Mouse (Mus musculus) forebrain, embryonic 11.5 days (tissue): Measurements from ENCODE around the gene Eef2kmt. TPM values are rescaled to one million over a fixed set of nuclear protein-coding genes. Genes with fewer than 3 reads are reported as not detected.

Source experiments
- ATAC-seq: fragments of 200-750 bp; cut with Nextera tagmentation; replicated peaks from 2 replicates; pipeline ENCODE4 v1.8.0; 2017; ENCODE audit warnings: moderate TSS enrichment; ENCODE audit not compliant: low FRiP score
- DNase-seq: peaks from one replicate; pipeline ENCODE4 v3.0.0-alpha.2; 2017; ENCODE audit warnings: low spot score
- H3K27ac ChIP-seq: fragments of 300-500 bp; sonication (generic); 2 replicates; pipeline ENCODE4 v1.5.1; 2014; ENCODE audit warnings: low read depth, low read length
- H3K27me3 ChIP-seq: fragments of 300-500 bp; sonication (generic); 2 replicates; pipeline ENCODE4 v1.6.1; 2014; ENCODE audit warnings: mild to moderate bottlenecking, low read length, mixed read lengths; ENCODE audit not compliant: control insufficient read depth, insufficient read depth
- H3K36me3 ChIP-seq: fragments of 300-500 bp; sonication (generic); 2 replicates; pipeline ENCODE4 v1.6.1; 2014; ENCODE audit warnings: mild to moderate bottlenecking, low read length, moderate library complexity, mixed read lengths; ENCODE audit not compliant: control insufficient read depth, insufficient read depth
- H3K4me1 ChIP-seq: fragments of 300-500 bp; sonication (generic); replicated peaks from 2 replicates; pipeline ENCODE4 v1.6.1; 2014; ENCODE audit warnings: low read length, mixed read lengths; ENCODE audit not compliant: control insufficient read depth, insufficient read depth
- H3K4me2 ChIP-seq: fragments of 300-500 bp; sonication (generic); 2 replicates; pipeline ENCODE4 v1.6.1; 2014; ENCODE audit warnings: low read depth, mild to moderate bottlenecking, low read length, moderate library complexity, mixed read lengths; ENCODE audit not compliant: severe bottlenecking
- H3K4me3 ChIP-seq: fragments of 300-500 bp; sonication (generic); 2 replicates; pipeline ENCODE4 v1.5.1; 2014; ENCODE audit warnings: low read depth, low read length
- H3K9ac ChIP-seq: fragments of 300-500 bp; sonication (generic); 2 replicates; pipeline ENCODE4 v1.6.1; 2014; ENCODE audit warnings: low read length
- H3K9me3 ChIP-seq: fragments of 300-500 bp; sonication (generic); 2 replicates; pipeline ENCODE4 v1.6.1; 2016; ENCODE audit warnings: low read length, mixed read lengths; ENCODE audit not compliant: control insufficient read depth
- WGBS: fragments of 180-500 bp; shearing (Covaris S2); extraction: QIAGEN DNeasy Blood & Tissue Kit; methylation state at CpG from one replicate; pipeline ENCODE4 v1.1.7; 2014; 5-methylcytosine and 5-hydroxymethylcytosine counted together
- polyA plus RNA-seq: library from polyadenylated mRNA; unstranded; fragments of >200 nt; fragmentation: Nextera tagmentation; extraction: Ambion mirVana; gene quantifications from 2 replicates; pipeline ENCODE4 v1.2.1, GENCODE M21; 2014

Gene Eef2kmt
- 15.9 and 16.1 TPM in 2 replicates for polyA plus RNA-seq

DNA sequence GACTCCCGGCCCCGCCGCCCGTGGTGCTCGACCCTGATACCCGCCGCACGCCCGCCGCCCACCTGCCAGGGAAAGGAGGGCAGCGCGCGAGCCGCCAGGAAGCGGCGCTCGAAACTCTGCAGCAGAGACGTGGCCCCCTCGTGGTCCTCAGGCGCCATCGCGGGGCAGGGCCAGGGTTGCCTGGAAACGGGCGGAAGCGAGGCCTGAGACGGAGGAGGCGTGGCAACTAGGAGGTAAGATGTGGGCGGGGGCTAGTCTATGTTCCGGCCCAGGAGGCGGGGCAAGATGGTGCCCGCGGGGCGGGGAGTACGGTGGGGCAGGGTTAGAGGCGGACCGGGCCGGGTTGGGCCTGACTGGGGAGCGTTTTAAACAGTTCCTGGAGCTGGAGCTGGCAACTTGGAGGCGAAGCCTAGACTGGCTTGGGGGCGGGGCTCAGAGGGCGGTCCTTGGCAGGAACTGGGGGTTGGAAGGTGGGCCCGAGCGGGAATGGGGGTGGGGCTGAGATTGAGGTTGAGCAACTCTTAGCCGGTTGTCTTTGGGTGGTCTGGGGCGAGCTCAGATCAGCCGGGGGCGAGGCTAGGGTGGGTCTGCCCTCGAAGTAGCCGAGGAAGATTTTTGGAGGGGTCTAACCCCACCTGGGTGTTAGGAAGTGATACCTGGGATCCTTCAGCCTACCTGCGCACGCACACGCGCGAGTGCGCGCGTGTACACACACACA lies at the start of gene Eef2kmt:
TSS of gene Eef2kmt (minus strand) at position 205 of the 718 bp plus-strand sequence.
- peak; percentile 96 for ATAC-seq

DNA sequence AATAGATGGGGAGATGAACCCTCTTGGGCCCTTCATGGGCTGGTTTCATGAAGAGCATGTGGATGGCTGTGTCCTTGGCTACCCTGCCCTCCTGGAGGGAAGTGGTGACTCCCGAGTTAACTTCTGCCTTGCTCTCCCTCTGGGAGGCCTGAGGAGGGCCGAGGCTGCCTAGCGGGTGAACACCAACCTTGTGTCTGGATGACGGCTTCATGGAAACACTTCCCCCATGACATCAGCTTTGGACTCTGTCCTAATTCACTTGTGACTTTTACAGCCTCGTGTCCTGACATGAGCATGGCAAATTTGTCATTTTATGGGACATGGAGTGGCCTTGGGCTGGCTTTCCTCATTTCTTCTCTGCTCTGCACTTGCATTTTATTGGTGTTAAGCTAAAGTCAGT lies 39.5 kb upstream of the Eef2kmt start:
- H3K9ac ChIP-seq = no peak overlapping the region
- no peaks in the 10 kb centered on the region for H3K9me3 ChIP-seq
- no peak overlapping the region for H3K4me2 ChIP-seq
- H3K27me3 ChIP-seq = no peaks in the 10 kb centered on the region
- H3K36me3 ChIP-seq = no peaks in the 10 kb centered on the region
- 76% methylated on average over 5 of the region's 5 CpGs for WGBS
- no peak for DNase-seq
- H3K27ac ChIP-seq = no peak overlapping the region
- no peaks in the 10 kb centered on the region for H3K4me1 ChIP-seq
- H3K4me3 ChIP-seq = no peak overlapping the region
- ATAC-seq = no peak

More for the DNA sequence above, at the start of gene Eef2kmt:
- Histone ChIP-seq H3K36me3 (no peaks in the 10 kb centered on the region), H3K4me2 (peak within 1 kb of the TSS; percentile 73), H3K9me3 (no peaks in the 10 kb centered on the region), H3K4me1 (peaks cover 5% of the 10 kb centered on the region; the same call in 1 of the 2 replicates), H3K9ac (peak within 1 kb of the TSS; percentile 70), H3K27me3 (no peaks in the 10 kb centered on the region), H3K4me3 (peak within 1 kb of the TSS; percentile 51), H3K27ac (0 out of 2 replicates have a peak within 1 kb of the TSS, but pooled peaks have one; percentile 50)
- WGBS = 2% methylated on average over 57 of the region's 57 CpGs
- DNase-seq = peak; percentile 99

DNA sequence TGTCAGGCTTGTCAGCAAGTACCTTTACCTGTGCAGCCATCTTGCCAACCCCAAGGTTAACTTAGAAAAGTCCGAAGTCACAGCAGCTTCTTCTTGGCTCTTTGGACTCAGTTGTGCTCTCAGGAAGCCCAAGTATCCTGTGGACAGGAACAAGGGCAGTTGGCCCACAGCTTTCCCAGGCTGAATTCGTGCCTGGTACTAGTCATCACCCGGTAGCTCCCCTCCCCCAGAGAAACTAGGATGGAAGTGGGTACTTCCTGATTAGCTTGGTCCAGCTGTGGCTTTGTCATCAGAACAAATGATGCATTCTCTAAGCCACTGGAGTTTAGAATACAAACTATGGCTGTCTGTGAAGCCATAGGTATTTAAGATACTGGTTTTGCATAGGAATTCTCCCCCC lies 29.6 kb upstream of the Eef2kmt start:
- Histone ChIP-seq H3K27ac (no peak overlapping the region), H3K4me3 (no peak overlapping the region), H3K9ac (no peak overlapping the region), H3K36me3 (no peaks in the 10 kb centered on the region), H3K27me3 (no peaks in the 10 kb centered on the region), H3K4me1 (no peaks in the 10 kb centered on the region), H3K4me2 (no peak overlapping the region), H3K9me3 (no peaks in the 10 kb centered on the region)
- no peak for ATAC-seq
- WGBS = 44% methylated on average over 3 of the region's 3 CpGs
- DNase-seq = no peak

DNA sequence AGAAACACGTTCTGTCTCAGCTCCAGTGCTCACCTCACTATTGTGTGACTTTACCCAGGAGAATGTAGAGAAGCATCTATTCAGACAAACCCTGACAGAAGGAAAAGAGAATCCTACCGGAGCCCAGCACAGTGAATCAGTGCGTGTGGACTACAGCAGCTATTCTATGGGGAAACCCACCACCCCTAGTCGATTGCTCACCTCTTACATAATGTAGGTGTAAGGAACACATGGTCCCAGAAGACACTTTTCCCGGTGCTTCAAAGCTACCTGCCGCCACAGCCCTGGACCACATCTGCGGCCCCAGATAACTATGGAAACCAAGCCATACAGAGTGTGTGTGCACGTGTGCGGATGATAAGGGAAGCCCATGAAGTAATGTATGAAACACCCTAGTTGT lies 26.9 kb upstream of the Eef2kmt start:
- no peak for ATAC-seq
- 92% methylated on average over 9 of the region's 9 CpGs for WGBS
- no peak overlapping the region for H3K27ac ChIP-seq

DNA sequence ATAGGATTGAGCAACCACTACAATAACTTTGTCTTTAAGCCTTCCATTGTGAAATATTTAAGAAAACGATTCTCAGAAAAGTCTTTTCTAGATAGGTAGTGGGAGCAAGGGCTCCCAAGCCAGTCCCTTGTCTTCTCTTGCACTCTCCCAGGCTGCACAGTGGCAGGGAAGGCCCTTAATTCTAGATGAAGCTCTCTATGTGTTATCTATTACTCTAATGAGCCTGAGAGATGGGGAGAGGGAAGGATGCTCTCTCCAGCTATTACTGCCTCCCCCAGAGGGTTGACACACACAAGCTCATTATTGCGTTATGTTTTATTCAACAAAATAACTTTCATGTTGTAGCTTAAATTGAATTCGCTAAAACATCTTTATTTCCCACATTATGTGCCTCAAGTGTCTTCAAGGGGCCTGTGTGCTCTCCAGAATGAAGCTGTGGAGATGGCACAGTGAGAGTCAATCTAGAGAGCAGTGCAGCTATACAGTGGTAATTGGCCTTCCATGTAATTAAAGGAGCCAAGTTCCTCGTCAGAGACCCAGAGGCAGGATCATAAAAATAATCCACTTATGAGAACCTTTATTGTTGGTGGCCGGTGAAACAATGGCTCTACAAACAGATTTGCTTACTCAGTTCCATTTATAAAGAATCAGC lies 23.9 kb upstream of the Eef2kmt start:
- H3K27me3 ChIP-seq = no peaks in the 10 kb centered on the region
- H3K4me2 ChIP-seq = no peak overlapping the region
- H3K9me3 ChIP-seq = no peaks in the 10 kb centered on the region
- H3K36me3 ChIP-seq = no peaks in the 10 kb centered on the region
- DNase-seq (no peak), ATAC-seq (no peak)
- no peaks in the 10 kb centered on the region for H3K4me1 ChIP-seq
- WGBS = 82% methylated on average over 5 of the region's 5 CpGs
- H3K4me3 ChIP-seq = no peak overlapping the region
- no peak overlapping the region for H3K9ac ChIP-seq
- H3K27ac ChIP-seq = no peak overlapping the region

More for the DNA sequence above, 26.9 kb upstream of the Eef2kmt start:
- Histone ChIP-seq H3K27me3 (no peaks in the 10 kb centered on the region), H3K36me3 (no peaks in the 10 kb centered on the region), H3K9me3 (no peaks in the 10 kb centered on the region), H3K4me1 (no peaks in the 10 kb centered on the region), H3K9ac (no peak overlapping the region), H3K4me3 (no peak overlapping the region), H3K4me2 (no peak overlapping the region)
- DNase-seq = no peak

DNA sequence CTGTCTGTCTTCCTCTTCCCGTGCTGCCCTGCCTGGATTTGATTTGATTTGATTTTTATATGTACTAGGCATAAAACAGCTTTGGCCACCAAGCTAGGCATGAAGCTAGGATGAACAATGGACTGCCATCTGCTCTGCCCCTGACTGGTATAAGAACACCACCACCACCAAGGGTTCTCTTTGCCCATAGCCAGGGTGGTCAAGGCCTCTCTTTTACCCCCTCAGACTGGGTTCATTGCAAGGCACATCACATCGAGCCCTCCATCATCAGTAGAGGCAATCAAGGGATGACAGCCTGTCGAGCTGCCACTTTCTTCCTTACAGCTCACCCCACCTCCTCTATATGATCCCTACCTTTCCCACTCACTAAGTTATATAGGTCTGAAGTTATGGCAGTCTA lies 16.6 kb upstream of the Eef2kmt start:
- Histone ChIP-seq H3K27me3 (no peaks in the 10 kb centered on the region), H3K9me3 (no peaks in the 10 kb centered on the region), H3K36me3 (no peaks in the 10 kb centered on the region), H3K4me3 (no peak overlapping the region), H3K9ac (no peak overlapping the region), H3K4me1 (no peaks in the 10 kb centered on the region), H3K4me2 (no peak overlapping the region), H3K27ac (no peak overlapping the region)
- ATAC-seq (no peak), DNase-seq (peak; percentile 36)
- 86% methylated on average over 3 of the region's 3 CpGs for WGBS

DNA sequence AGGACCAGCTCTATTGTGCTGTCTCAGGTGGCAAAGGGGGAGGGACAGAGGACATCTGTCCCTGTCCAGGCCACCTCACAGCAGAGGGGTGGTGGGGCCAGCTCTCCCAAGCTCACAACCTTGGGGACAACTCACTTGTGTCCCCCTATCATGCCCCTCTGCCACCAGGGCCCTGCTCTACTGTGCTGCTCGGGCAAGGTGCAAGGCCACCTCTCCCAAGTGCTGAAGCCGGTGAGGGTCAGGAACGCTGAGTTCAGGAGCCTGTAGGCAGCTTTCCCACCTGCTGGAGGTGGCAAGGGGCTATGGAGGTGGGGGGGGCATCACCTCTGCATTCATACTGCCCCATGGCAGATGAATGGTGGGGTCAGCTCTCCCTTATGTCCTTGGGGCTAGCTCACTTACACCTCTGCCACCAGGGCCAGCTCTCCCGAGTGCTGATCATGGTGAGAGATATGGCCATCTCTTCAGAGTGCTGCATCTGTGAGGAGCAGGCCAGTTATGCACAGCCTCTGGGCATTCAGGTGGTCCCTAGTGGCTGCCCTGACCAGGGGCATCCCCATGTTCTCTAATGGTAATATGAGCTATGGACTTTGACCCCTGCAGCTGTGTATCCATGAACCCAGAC lies 15.7 kb upstream of the Eef2kmt start:
- no peaks in the 10 kb centered on the region for H3K36me3 ChIP-seq
- no peaks in the 10 kb centered on the region for H3K27me3 ChIP-seq
- H3K4me1 ChIP-seq = no peaks in the 10 kb centered on the region
- no peak overlapping the region for H3K9ac ChIP-seq
- no peak overlapping the region for H3K4me3 ChIP-seq
- WGBS = 81% methylated on average over 4 of the region's 4 CpGs
- DNase-seq (peak; percentile 41), ATAC-seq (no peak)
- H3K4me2 ChIP-seq = no peak overlapping the region
- H3K27ac ChIP-seq = no peak overlapping the region
- H3K9me3 ChIP-seq = no peaks in the 10 kb centered on the region

DNA sequence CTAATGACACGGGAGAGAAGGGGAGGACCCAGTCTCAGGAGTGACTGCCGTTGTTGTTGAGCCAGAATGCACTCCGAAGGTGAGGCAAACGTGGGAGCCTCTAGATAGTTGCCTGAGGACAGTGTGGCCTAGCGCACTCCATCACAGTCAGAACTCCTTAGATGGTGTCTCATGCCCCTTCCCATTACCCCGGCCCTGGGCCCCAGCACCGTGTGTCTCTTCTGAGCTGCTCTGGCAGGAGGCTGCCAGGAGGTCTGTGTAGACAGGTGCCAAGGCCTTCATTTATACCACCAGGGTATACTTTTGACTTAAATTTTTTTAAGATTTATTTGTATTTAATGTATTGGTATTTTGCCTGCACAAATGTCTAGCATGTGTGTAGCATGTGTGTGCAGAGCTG lies 8.1 kb upstream of the Eef2kmt start:
- Histone ChIP-seq H3K9me3 (no peaks in the 10 kb centered on the region), H3K4me2 (no peak overlapping the region), H3K27me3 (no peaks in the 10 kb centered on the region), H3K4me3 (no peak overlapping the region), H3K27ac (no peak overlapping the region), H3K4me1 (no peaks in the 10 kb centered on the region), H3K36me3 (no peaks in the 10 kb centered on the region), H3K9ac (no peak overlapping the region)
- DNase-seq (peak; percentile 27), ATAC-seq (no peak)
- WGBS = 85% methylated on average over 7 of the region's 7 CpGs
